Mouse (Mus musculus): ENCODE results near the gene Tbc1d1. TPM values are rescaled to one million over a fixed set of nuclear protein-coding genes. Genes with fewer than 3 reads are reported as not detected.

The Tbc1d1 gene
- total RNA-seq, 2 experiments from 2014 or later: 39.3 to 77.3 TPM

DNA sequence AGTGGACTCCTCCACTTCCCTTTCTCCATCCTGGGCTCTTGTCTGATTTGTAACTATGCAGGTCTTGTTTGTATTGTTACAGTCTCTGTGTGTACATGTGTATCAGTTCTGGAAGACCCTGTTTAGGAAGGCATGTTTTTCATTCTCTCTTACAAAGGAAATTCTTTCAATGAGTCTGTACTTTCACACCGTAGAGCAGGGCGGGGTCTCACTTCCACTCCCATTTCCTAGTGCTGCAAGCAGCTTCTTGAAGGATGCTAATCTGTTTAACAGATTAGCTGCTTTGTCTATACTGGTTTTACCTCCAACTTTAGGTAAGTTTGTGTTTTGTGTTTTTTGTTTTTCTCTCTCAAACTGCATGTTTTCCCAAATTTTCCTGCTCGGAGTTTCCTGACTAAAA, 230.9 kb downstream of the Tbc1d1 start:
- DNase-seq: no peak

DNA sequence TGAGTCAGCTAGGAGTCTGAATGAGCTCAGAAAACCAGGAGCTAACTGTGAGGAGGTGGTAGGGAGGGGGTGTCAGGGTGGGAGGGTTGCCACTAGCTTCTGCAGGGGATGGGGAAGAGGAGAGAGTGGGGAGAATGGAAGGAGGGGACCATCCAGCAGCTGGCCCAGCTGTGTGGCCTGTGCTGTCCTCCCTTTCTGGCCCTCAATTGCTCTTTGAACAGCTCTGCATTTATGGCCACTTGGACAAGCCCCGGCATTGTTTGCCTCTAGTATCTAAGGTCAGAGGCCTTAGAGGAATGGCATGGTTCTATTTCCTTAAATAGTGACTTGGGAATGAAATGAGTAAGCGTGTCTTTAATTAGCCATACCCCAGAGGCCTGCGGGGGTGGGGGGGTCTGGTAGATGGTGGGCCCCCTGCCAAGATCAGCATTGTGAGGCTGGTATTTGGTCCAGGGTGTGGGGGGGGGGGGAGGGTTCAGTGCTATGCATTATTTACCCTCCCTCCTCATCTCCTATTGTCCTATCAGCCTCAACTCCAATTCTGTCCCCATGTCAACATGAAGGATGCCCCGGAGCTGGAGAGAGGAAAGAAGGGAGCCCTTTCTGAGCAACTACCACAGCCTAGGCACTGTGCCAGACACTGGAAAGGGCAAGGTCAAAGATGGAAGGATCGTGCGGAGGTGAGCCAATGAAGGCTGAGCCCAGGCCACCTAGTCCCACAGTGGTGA, 233.3 kb downstream of the Tbc1d1 start:
- DNase-seq: no peak

DNA sequence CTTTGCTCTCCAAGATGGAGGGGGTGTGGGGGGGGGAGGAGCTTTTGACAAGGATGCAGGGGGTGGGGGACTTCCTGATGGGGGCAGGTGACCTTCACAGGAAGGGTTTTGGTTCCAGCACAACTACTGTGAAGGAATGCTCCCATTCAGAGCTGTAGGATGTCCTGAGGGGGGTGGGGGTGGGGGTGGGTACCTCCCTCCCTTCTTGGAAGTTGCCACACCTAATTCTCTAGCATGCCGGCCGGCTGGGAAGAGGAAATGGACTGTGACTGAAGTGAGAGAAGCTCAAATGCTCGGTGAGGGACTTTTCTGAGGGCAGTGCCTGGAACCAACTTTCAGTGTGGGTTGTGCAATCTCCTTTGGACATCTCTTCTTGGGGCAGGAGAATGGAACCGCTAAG, 235.2 kb downstream of the Tbc1d1 start:
- DNase-seq: no peak

- no peak for DNase-seq
Measured at GRCm38 (mm10) chr5:64392426-64393020, 236.4 kb downstream of the Tbc1d1 start.

GRCm38 (mm10) chr5:64393530-64393929, 237.4 kb downstream of the Tbc1d1 start:
- no peak for DNase-seq

- no peak for DNase-seq
Measured at GRCm38 (mm10) chr5:64398155-64398554, 242.1 kb downstream of the Tbc1d1 start.

DNA sequence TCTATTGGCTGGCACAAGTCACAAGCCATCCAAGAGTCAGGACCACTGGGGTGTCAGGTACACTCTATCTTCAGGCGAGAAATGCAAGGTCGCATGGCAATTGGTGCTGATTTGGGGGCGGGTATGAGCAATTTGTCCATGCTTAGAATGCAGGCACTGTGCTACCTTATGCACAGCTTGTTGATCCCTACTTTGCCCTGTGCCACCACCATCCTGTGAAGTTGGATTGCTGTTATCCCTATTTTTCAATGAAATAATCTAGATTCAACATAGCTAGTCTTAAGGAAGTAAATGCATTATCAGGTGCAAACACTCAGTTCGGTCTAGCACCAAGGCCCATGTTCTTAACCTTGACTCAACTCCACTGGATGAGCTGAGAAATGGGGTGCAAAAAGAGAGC, 244.6 kb downstream of the Tbc1d1 start:
- no peak for DNase-seq

Small RNA genes lying within 50 kb of the gene (microRNA-seq; reads per million reads assigned to microRNA genes)
- 0 reads per million in 2 experiments for gene Gm22395 (ENCODE audit: borderline replicate concordance in 2 of 2)

Other genes with a start within 250 kb of the Tbc1d1 start
- gene Rell1, start 187.4 kb upstream of the Tbc1d1 start, total RNA-seq (2021): 1 to 10 TPM; 8.2 to 9.4 TPM
- gene Pgm2, start 63.4 kb upstream of the Tbc1d1 start, total RNA-seq (2021): 1 to 10 TPM; 2.8 TPM